Mouse (Mus musculus) olfactory bulb, adult 2 months (tissue): ENCODE data around the gene Ywhag. TPM values are rescaled to one million over a fixed set of nuclear protein-coding genes. Genes with fewer than 3 reads are reported as not detected.

Experiments
- H3K27ac ChIP-seq: fragments of 200-500 bp; 2 replicates; pipeline ENCODE4 v1.5.1; 2012; ENCODE audit warnings: low read depth, low read length; ENCODE audit not compliant: insufficient read depth
- H3K4me1 ChIP-seq: fragments of 200-500 bp; 2 replicates; pipeline ENCODE4 v1.6.1; 2012; ENCODE audit warnings: low read length; ENCODE audit not compliant: control insufficient read depth, insufficient read depth
- H3K4me3 ChIP-seq: fragments of 200-500 bp; 2 replicates; pipeline ENCODE4 v1.5.1; 2012; ENCODE audit warnings: mild to moderate bottlenecking, low read depth, low read length, moderate library complexity; ENCODE audit not compliant: insufficient read depth
- CTCF ChIP-seq: fragments of 200-500 bp; IDR thresholded peaks from 2 replicates; pipeline ENCODE4 v1.5.1; 2012; ENCODE audit warnings: low read depth, mild to moderate bottlenecking, low read length, moderate library complexity; ENCODE audit not compliant: insufficient read depth
- POLR2A ChIP-seq: fragments of 200-500 bp; IDR thresholded peaks from 2 replicates; pipeline ENCODE4 v1.6.1; 2012; ENCODE audit warnings: mild to moderate bottlenecking, low read depth, low read length, moderate library complexity; ENCODE audit not compliant: insufficient read depth
- WGBS: fragments of 180-500 bp; shearing (Covaris S2); methylation state at CpG from one replicate; pipeline ENCODE4 v1.1.7; 2018; 5-methylcytosine and 5-hydroxymethylcytosine counted together
- polyA plus RNA-seq: library from polyadenylated mRNA; stranded (reverse); fragments of >200 nt; gene quantifications from 2 replicates; pipeline ENCODE4 v1.2.4, GENCODE M21; 2012; ENCODE audit warnings: low replicate concordance; ENCODE audit not compliant: missing spikeins, insufficient read depth, insufficient read length

Ywhag gene
- polyA plus RNA-seq, 1 experiment = 282 TPM

- no peak overlapping the region for H3K27ac ChIP-seq
- peak overlapping the region; percentile 21 for H3K4me3 ChIP-seq
- peaks cover 19% of the 10 kb centered on the region for H3K4me1 ChIP-seq
- no peak for TF ChIP-seq POLR2A
- WGBS = 11% methylated on average over 30 of the region's 30 CpGs
Measured at GRCm38 (mm10) chr5:135888405-135889215, 45.8 kb downstream of the Ywhag start.

- 3% methylated on average over 24 of the region's 24 CpGs for WGBS
- Histone ChIP-seq H3K4me1 (peaks cover 15% of the 10 kb centered on the region), H3K27ac (no peak within 1 kb of the TSS), H3K4me3 (peak within 1 kb of the TSS; percentile 23)
- TF ChIP-seq CTCF (no peak), POLR2A (no peak)
Measured at GRCm38 (mm10) chr5:135887675-135888102, 46.7 kb downstream of the Ywhag start, which contains the start of gene Hspb1. Gene Hspb1, plus strand, starts transcription at chr5:135887919.

DNA sequence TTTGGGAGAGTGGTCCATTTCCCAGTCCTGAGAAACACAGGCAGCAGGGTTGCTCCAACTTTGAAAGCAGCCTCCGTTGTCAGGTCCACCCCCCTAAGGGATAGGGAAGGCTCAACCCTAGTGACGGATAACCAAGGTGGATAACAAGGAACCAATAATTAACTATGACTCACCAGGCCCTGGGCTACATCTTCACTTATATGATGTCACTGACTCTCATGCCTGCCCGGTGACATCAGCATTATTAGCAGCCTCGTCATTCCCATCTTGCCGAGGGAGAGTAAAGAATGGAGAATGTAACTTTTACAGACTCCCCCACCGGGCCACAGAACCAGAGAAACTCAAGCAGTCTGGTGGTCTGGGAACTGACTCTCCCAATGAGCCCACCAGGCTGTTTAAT lies 49.8 kb downstream of the Ywhag start:
- H3K27ac ChIP-seq = no peak overlapping the region
- no peak overlapping the region for H3K4me3 ChIP-seq
- H3K4me1 ChIP-seq = peaks cover 16% of the 10 kb centered on the region
- WGBS = 58% methylated on average over 6 of the region's 6 CpGs
- no peak for TF ChIP-seq POLR2A
- no peak for TF ChIP-seq CTCF

DNA sequence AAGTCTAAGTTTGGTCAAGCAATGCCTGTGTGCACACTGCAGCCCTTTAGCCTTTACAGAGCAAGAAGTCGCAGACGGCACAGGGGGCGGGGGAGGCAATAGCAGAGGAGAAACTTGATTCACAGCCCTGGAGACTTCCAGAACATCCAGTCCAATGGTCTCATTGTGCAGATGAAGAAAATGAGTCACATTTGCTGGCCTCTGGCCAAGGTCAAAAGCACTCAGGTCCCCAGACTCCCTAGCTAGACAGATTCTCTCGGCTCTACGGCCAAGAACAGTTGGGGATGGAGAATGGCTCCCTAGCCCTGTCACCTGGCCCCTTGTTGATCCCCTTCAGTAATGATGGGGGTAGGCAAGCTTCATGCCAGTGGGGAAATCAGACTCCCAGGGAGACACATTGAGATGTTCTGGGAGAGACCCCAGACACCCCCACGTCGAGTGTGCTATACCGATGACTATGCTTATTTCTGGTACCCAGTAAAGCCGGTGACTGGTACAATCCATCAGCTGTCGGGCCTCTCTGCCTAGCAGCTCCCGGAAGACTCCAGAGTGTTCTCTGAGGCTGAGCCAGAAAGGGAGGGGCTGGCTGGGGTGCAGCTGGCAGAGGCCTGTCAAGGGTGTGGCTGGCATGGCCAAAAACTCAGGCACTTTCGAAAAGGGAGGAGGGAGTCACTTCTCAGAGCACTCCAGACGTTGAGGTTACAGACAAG lies 54.8 kb downstream of the Ywhag start:
- WGBS = 22% methylated on average over 13 of the region's 13 CpGs
- TF ChIP-seq POLR2A (no peak), CTCF (no peak)
- Histone ChIP-seq H3K4me1 (peaks cover 16% of the 10 kb centered on the region), H3K4me3 (no peak overlapping the region), H3K27ac (no peak overlapping the region)

DNA sequence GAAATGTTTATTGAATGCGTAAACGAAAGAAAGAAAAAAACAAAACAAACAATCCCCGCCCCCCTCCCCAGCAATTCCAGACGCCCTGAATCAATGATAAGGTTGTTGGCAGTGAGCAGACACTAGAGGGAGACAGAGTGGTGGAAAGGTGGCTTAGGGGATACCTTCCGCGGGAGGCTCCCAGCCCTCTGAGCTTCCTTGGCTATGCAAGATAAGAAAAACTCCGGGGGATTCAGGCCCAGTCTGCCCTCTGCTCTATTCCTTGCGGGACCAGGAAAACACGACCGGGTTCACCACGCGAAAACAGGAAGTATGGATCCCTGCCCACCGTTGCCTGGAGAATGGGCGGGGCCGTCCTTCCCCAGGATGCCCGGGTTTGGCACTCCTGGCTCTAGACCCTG lies 56.6 kb downstream of the Ywhag start:
- 1% methylated on average over 16 of the region's 16 CpGs for WGBS
- TF ChIP-seq CTCF (peak; percentile 40; the same call in 1 of the 2 replicates), POLR2A (no peak)
- H3K4me3 ChIP-seq = peak overlapping the region; percentile 12
- no peak overlapping the region for H3K27ac ChIP-seq
- H3K4me1 ChIP-seq = peaks cover 25% of the 10 kb centered on the region

DNA sequence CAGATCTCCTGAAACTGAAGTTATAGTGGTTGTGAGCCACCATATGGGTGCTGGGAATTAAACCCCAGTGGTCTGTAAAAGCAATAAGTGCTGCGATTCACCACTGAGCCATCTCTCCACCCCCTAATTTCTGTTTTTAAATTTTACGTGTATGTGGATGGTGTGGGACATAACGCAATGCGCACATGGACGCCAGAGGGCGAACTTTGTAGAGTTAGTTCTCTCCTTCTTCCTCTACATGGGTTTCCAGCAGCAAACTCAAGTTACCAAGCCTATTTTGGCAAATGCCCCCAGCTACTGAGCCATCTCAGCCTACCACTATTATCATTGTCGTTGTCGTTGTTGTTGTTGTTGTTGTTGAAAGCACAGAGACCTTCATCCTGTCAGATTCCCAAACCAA lies 57.2 kb downstream of the Ywhag start:
- no peak overlapping the region for H3K4me3 ChIP-seq
- no peak for TF ChIP-seq POLR2A
- TF ChIP-seq CTCF = no peak
- no peak overlapping the region for H3K27ac ChIP-seq
- WGBS = 6% methylated on average over 8 of the region's 8 CpGs
- peaks cover 25% of the 10 kb centered on the region for H3K4me1 ChIP-seq

GRCm38 (mm10) chr5:135873753-135874152 lies 60.7 kb downstream of the Ywhag start:
- H3K4me3 ChIP-seq = no peak overlapping the region
- no peak for TF ChIP-seq POLR2A
- TF ChIP-seq CTCF = no peak
- 69% methylated on average over 9 of the region's 9 CpGs for WGBS
- H3K4me1 ChIP-seq = peaks cover 21% of the 10 kb centered on the region
- H3K27ac ChIP-seq = no peak overlapping the region

- TF ChIP-seq CTCF (no peak), POLR2A (no peak)
- H3K27ac ChIP-seq = no peak overlapping the region
- H3K4me3 ChIP-seq = no peak overlapping the region
- WGBS = 53% methylated on average over 16 of the region's 16 CpGs
- H3K4me1 ChIP-seq = peaks cover 27% of the 10 kb centered on the region
Measured at GRCm38 (mm10) chr5:135872996-135873395, 61.4 kb downstream of the Ywhag start.

DNA sequence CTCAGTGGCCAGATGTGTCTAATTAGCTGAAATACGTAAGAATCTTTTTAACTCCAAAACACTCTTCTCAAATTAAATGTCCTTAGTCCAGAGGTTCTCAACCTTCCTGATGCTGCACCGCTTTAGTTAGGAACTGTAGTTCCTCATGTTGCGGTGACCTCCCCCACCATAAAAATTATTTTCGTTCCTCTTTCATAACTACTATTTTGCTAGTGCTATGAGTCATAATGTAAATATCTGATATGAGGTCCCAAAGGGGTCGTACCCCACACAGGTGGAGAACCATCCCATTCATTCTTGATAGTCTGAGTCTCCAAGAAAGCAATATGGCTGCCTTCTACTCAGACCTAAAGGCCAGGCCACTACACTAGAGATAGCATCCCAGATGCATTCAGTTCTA lies 63.9 kb downstream of the Ywhag start:
- Histone ChIP-seq H3K4me1 (peaks cover 27% of the 10 kb centered on the region), H3K4me3 (no peak overlapping the region), H3K27ac (no peak overlapping the region)
- TF ChIP-seq CTCF = no peak
- TF ChIP-seq POLR2A = no peak
- WGBS = 88% methylated on average over 5 of the region's 5 CpGs
